Mouse (Mus musculus): ENCODE measurements at regions not wholly inside any gene's neighbourhood (a gene's known extent, or its start where the extent isn't known, plus 50 kb on each side); places are given as distances from the start of the nearest gene placed in this dataset.
"Not testable (repeated sequence)": the region's sequence is repeated elsewhere in the genome, so short reads cannot be mapped to it uniquely, and the experiment has no call there.

GRCm38 (mm10) chrX:15322207-15322839 lies 1111.4 kb downstream of the H2al1n start:
- DNase-seq (ENCODE audit: low spot score) = peak; percentile 39

- no peak for DNase-seq (ENCODE audit: low spot score)
Observed at GRCm38 (mm10) chrX:15322958-15323357, 1112.0 kb downstream of the H2al1n start.

DNA sequence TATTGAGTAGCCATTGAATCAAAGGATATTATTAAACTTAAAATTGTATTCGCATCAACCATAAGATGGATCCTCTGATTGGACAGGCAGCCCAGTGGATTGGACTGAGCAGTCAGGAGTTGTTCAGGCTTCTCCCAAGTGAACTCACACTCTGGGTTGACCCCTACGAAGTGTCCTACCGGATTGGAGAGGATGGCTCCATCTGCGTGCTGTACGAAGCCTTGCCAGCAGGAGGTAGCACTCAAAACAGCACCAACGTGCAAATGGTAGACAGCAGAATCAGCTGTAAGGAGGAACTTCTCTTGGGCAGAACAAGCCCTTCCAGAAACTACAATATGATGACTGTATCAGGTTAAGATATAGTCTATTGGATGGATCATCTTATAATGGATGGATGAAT lies 1154.2 kb downstream of the H2al1n start:
- DNase-seq (ENCODE audit: low spot score) = not testable (repeated sequence)

All from ovary, postnatal 36 days (tissue).